Mouse (Mus musculus) ES-E14 (cell line): ENCODE measurements around the gene Cdkn1b.

Experiments
- HCFC1 ChIP-seq: IDR thresholded peaks from 2 replicates; pipeline ENCODE4 v1.6.1; 2012; ENCODE audit warnings: low read length, inconsistent platforms, borderline replicate concordance; ENCODE audit not compliant: insufficient read depth
- MAFK ChIP-seq: IDR thresholded peaks from 2 replicates; pipeline ENCODE4 v1.6.1; 2014; ENCODE audit warnings: mild to moderate bottlenecking, low read depth, low read length, inconsistent platforms; ENCODE audit not compliant: insufficient read depth
- ZC3H11A ChIP-seq: IDR thresholded peaks from 2 replicates; pipeline ENCODE4 v1.6.1; 2012; ENCODE audit warnings: low read depth, mild to moderate bottlenecking, inconsistent platforms, low read length, borderline replicate concordance
- ZNF384 ChIP-seq: IDR thresholded peaks from 2 replicates; pipeline ENCODE4 v1.6.1; 2012; ENCODE audit warnings: low read depth, low read length, inconsistent platforms

GRCm38 (mm10) chr6:134877276-134877675 lies 42.9 kb upstream of the Cdkn1b start:
- TF ChIP-seq ZC3H11A: no peak
- TF ChIP-seq HCFC1: no peak
- no peak for TF ChIP-seq ZNF384
- TF ChIP-seq MAFK: no peak
